Mouse (Mus musculus) hindbrain, embryonic 16.5 days (tissue): ENCODE results near the gene Sh3bgrl. TPM values are rescaled to one million over a fixed set of nuclear protein-coding genes. Genes with fewer than 3 reads are reported as not detected.

ENCODE experiments used
- ATAC-seq: fragments of 200-750 bp; cut with Nextera tagmentation; 2 replicates; pipeline ENCODE4 v1.8.0; 2017; ENCODE audit warnings: moderate TSS enrichment, moderate library complexity
- H3K27ac ChIP-seq: fragments of 300-500 bp; sonication (generic); 2 replicates; pipeline ENCODE4 v1.5.1; 2014; ENCODE audit warnings: low read depth, mild to moderate bottlenecking, control low read depth, low read length, moderate library complexity
- H3K27me3 ChIP-seq: fragments of 300-500 bp; sonication (generic); replicated peaks from 2 replicates; pipeline ENCODE4 v1.6.1; 2014; ENCODE audit warnings: low read length; ENCODE audit not compliant: control insufficient read depth, insufficient read depth
- H3K36me3 ChIP-seq: fragments of 300-500 bp; sonication (generic); 2 replicates; pipeline ENCODE4 v1.6.1; 2014; ENCODE audit warnings: mild to moderate bottlenecking, low read length, moderate library complexity, mixed read lengths; ENCODE audit not compliant: control insufficient read depth, insufficient read depth
- H3K4me1 ChIP-seq: fragments of 300-500 bp; sonication (generic); 2 replicates; pipeline ENCODE4 v1.6.1; 2014; ENCODE audit warnings: low read depth, low read length; ENCODE audit not compliant: control insufficient read depth, insufficient read depth
- H3K4me2 ChIP-seq: fragments of 300-500 bp; sonication (generic); 2 replicates; pipeline ENCODE4 v1.6.1; 2014; ENCODE audit warnings: mild to moderate bottlenecking, low read length, control low read depth, moderate library complexity
- H3K4me3 ChIP-seq: fragments of 300-500 bp; sonication (generic); 2 replicates; pipeline ENCODE4 v1.5.1; 2014; ENCODE audit warnings: mild to moderate bottlenecking, low read length, control low read depth, moderate library complexity
- H3K9ac ChIP-seq: fragments of 300-500 bp; sonication (generic); 2 replicates; pipeline ENCODE4 v1.6.1; 2014; ENCODE audit warnings: low read depth, mild to moderate bottlenecking, control low read depth, low read length, moderate library complexity
- H3K9me3 ChIP-seq: fragments of 300-500 bp; sonication (generic); 2 replicates; pipeline ENCODE4 v1.6.1; 2014; ENCODE audit warnings: mild to moderate bottlenecking, low read length, moderate library complexity; ENCODE audit not compliant: control insufficient read depth
- WGBS: fragments of 180-500 bp; shearing (Covaris S2); extraction: QIAGEN DNeasy Blood & Tissue Kit; methylation state at CpG from one replicate; pipeline ENCODE4 v1.1.7; 2014; 5-methylcytosine and 5-hydroxymethylcytosine counted together
- polyA plus RNA-seq: library from polyadenylated mRNA; unstranded; fragments of >200 nt; fragmentation: Nextera tagmentation; extraction: Ambion mirVana; gene quantifications from 2 replicates; pipeline ENCODE4 v1.2.1, GENCODE M21; 2015

Sh3bgrl gene
- polyA plus RNA-seq, 1 experiment from 2014 or later: 171 TPM

GRCm38 (mm10) chrX:109190969-109191368 is 95.8 kb downstream of the Sh3bgrl start:
- Histone ChIP-seq H3K36me3 (no peaks in the 10 kb centered on the region), H3K4me1 (no peaks in the 10 kb centered on the region), H3K4me3 (no peak overlapping the region), H3K4me2 (no peak overlapping the region), H3K9me3 (no peaks in the 10 kb centered on the region), H3K27me3 (no peaks in the 10 kb centered on the region), H3K9ac (no peak overlapping the region), H3K27ac (no peak overlapping the region)
- WGBS: 67% methylated on average over 4 of the region's 4 CpGs
- no peak for ATAC-seq

GRCm38 (mm10) chrX:109191436-109191835 is 96.3 kb downstream of the Sh3bgrl start:
- H3K4me2 ChIP-seq: no peak overlapping the region
- H3K9ac ChIP-seq: no peak overlapping the region
- H3K27me3 ChIP-seq: no peaks in the 10 kb centered on the region
- H3K36me3 ChIP-seq: no peaks in the 10 kb centered on the region
- H3K27ac ChIP-seq: no peak overlapping the region
- no peaks in the 10 kb centered on the region for H3K4me1 ChIP-seq
- H3K4me3 ChIP-seq: no peak overlapping the region
- 61% methylated on average over 4 of the region's 4 CpGs for WGBS
- H3K9me3 ChIP-seq: no peaks in the 10 kb centered on the region
- no peak for ATAC-seq

- ATAC-seq: no peak
- H3K4me3 ChIP-seq: no peak within 1 kb of the TSS
- H3K27me3 ChIP-seq: no peaks in the 10 kb centered on the region
- H3K27ac ChIP-seq: no peak within 1 kb of the TSS
- H3K9ac ChIP-seq: no peak within 1 kb of the TSS
- no peaks in the 10 kb centered on the region for H3K36me3 ChIP-seq
- 81% methylated on average over 4 of the region's 4 CpGs for WGBS
- H3K4me2 ChIP-seq: no peak within 1 kb of the TSS
- no peaks in the 10 kb centered on the region for H3K4me1 ChIP-seq
- no peaks in the 10 kb centered on the region for H3K9me3 ChIP-seq
These were observed 101.3 kb downstream of the Sh3bgrl start, which contains the start of gene Gm6377 for GRCm38 (mm10) chrX:109196468-109196867. TSS of gene Gm6377 (plus strand) at chrX:109196756.

- Histone ChIP-seq H3K9ac (no peak overlapping the region), H3K4me2 (no peak overlapping the region), H3K36me3 (no peaks in the 10 kb centered on the region), H3K27me3 (no peaks in the 10 kb centered on the region), H3K9me3 (no peaks in the 10 kb centered on the region), H3K4me1 (no peaks in the 10 kb centered on the region), H3K4me3 (no peak overlapping the region), H3K27ac (no peak overlapping the region)
- ATAC-seq: no peak
These were observed 112.7 kb downstream of the Sh3bgrl start for GRCm38 (mm10) chrX:109207843-109208242.

GRCm38 (mm10) chrX:109228720-109229119 is 133.6 kb downstream of the Sh3bgrl start:
- H3K4me3 ChIP-seq: no peak overlapping the region
- ATAC-seq: no peak
- H3K4me1 ChIP-seq: no peaks in the 10 kb centered on the region
- 97% methylated on average over 1 of the region's 1 CpGs for WGBS
- no peak overlapping the region for H3K4me2 ChIP-seq
- H3K9ac ChIP-seq: no peak overlapping the region
- H3K36me3 ChIP-seq: no peaks in the 10 kb centered on the region
- H3K27ac ChIP-seq: no peak overlapping the region
- H3K27me3 ChIP-seq: no peaks in the 10 kb centered on the region
- no peaks in the 10 kb centered on the region for H3K9me3 ChIP-seq

GRCm38 (mm10) chrX:109235383-109236036 is 140.3 kb downstream of the Sh3bgrl start:
- no peak for ATAC-seq
- H3K27ac ChIP-seq: no peak overlapping the region
- no peaks in the 10 kb centered on the region for H3K36me3 ChIP-seq
- H3K9ac ChIP-seq: no peak overlapping the region
- H3K27me3 ChIP-seq: no peaks in the 10 kb centered on the region
- no peak overlapping the region for H3K4me3 ChIP-seq
- WGBS: 94% methylated on average over 3 of the region's 3 CpGs
- H3K4me1 ChIP-seq: no peaks in the 10 kb centered on the region
- H3K9me3 ChIP-seq: no peaks in the 10 kb centered on the region
- no peak overlapping the region for H3K4me2 ChIP-seq

- Histone ChIP-seq H3K27ac (no peak overlapping the region), H3K9me3 (no peaks in the 10 kb centered on the region), H3K4me1 (no peaks in the 10 kb centered on the region), H3K9ac (no peak overlapping the region), H3K27me3 (no peaks in the 10 kb centered on the region), H3K36me3 (no peaks in the 10 kb centered on the region), H3K4me2 (no peak overlapping the region), H3K4me3 (no peak overlapping the region)
- no peak for ATAC-seq
These were observed 143.0 kb downstream of the Sh3bgrl start for GRCm38 (mm10) chrX:109238163-109238562.

Other genes starting within 250 kb of the Sh3bgrl start
- 9.6 and 10.1 TPM in 2 replicates for gene Hmgn5, start 82.0 kb upstream of the Sh3bgrl start, polyA plus RNA-seq
- 0.15 TPM in 1 of 2 replicates, not detected in the other for gene Gm6377, start 101.4 kb downstream of the Sh3bgrl start, polyA plus RNA-seq